Mouse (Mus musculus): Measurements from ENCODE around the gene Alg6.

DNA sequence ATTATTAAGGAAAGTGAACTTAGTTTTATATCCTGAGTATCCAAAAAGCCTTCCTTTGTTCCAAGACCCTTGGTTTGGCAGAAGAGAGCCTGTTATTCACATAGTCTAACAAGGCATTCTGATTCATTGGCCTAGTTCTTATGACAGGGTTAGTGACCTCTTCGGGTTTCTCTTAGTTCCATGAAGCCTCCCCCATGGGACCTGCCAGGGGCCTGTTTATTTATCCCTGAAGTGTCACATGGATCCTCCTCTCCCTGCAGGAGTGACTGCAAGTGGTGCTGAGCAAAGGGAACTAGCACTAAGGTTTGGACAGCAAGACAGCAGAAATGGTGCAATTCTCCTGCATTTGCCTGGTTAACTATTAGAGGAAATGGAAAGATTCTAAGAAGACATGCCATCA is 57.6 kb downstream of the Alg6 start:
- TF ChIP-seq POLR2A (IDR thresholded peaks at IDR 0.05; ENCODE audit: borderline replicate concordance, extremely low read depth, insufficient read depth, insufficient read length, poor library complexity, severe bottlenecking) (no peak), CTCF (IDR thresholded peaks at IDR 0.05; ENCODE audit: borderline replicate concordance, extremely low read depth, insufficient read depth, insufficient read length) (no peak)
